8 mouse cellular contexts compared by ENCODE assay signal in genomic region chr13:30973501-30974246, GRCm38 (mm10). TPM values are rescaled to one million over a fixed set of nuclear protein-coding genes. Genes with fewer than 3 reads are reported as not detected.
DNase-seq lines count a peak whose midpoint lies in the region; ATAC-seq and TF ChIP-seq lines count a peak whose summit lies in the region.

Gene Exoc2, minus strand, starts transcription at chr13:30974093.
Gene Gm5447, plus strand, starts transcription at chr13:30974204.

- no peaks in the 10 kb centered on the region for H3K27me3 ChIP-seq in forebrain, postnatal 0 days (ENCODE audit: insufficient read depth, low read length)
- H3K27me3 ChIP-seq in lung, embryonic 16.5 days (ENCODE audit: control insufficient read depth, insufficient read depth, low read depth, low read length) = no peaks in the 10 kb centered on the region
- no peaks in the 10 kb centered on the region for H3K27me3 ChIP-seq in thymus, adult 2 months (ENCODE audit: control insufficient read depth, insufficient read depth, low read length)

- ATAC-seq in forebrain, postnatal 0 days = peak; percentile 99
- ATAC-seq in lung, embryonic 16.5 days (ENCODE audit: low read depth) = peak; percentile 98

- H3K4me2 ChIP-seq in forebrain, postnatal 0 days (ENCODE audit: low read depth) = peak within 1 kb of the TSS; percentile 65
- H3K4me2 ChIP-seq in lung, embryonic 16.5 days (ENCODE audit: low read depth, low read length) = peak within 1 kb of the TSS; percentile 66

- H3K9me3 ChIP-seq in forebrain, postnatal 0 days (ENCODE audit: low read length) = no peaks in the 10 kb centered on the region
- H3K9me3 ChIP-seq in lung, embryonic 16.5 days (ENCODE audit: control insufficient read depth, low read length) = no peaks in the 10 kb centered on the region

- peak; percentile 89 for TF ChIP-seq POLR2A in thymus, adult 2 months (IDR thresholded peaks at IDR 0.05; ENCODE audit: control insufficient read depth, extremely low read depth, insufficient read depth, low read length, poor library complexity)

- peak within 1 kb of the TSS; percentile 95 for H3K4me3 ChIP-seq in forebrain, postnatal 0 days (ENCODE audit: low read depth, low read length)
- H3K4me3 ChIP-seq in lung, embryonic 16.5 days (ENCODE audit: low read length) = peak within 1 kb of the TSS; percentile 98
- H3K4me3 ChIP-seq in thymus, adult 2 months (ENCODE audit: control insufficient read depth, insufficient read depth, low read length) = peak within 1 kb of the TSS; percentile 61

- H3K9ac ChIP-seq in forebrain, postnatal 0 days = peak within 1 kb of the TSS; percentile 98
- peak within 1 kb of the TSS; percentile 93 for H3K9ac ChIP-seq in lung, embryonic 16.5 days (ENCODE audit: low read length)

- peak; percentile 86 for DNase-seq in MN1 (ENCODE audit: low spot score)
- DNase-seq in cerebellum, adult 8-10 months = peak; percentile 78
- peak; percentile 90 for DNase-seq in forebrain, postnatal 0 days
- DNase-seq in heart, postnatal 4 days = peak; percentile 82
- DNase-seq in layer of hippocampus, adult 9-11 months = peak; percentile 77
- peak; percentile 69 for DNase-seq in ovary, adult 18-20 months (ENCODE audit: low spot score)
- DNase-seq in thymus, adult 2 months = peak; percentile 86

- TF ChIP-seq CTCF in forebrain, postnatal 0 days (IDR thresholded peaks at IDR 0.05; ENCODE audit: low read depth) = no peak
- peak; percentile 55; the same call in 1 of the 2 replicates for TF ChIP-seq CTCF in thymus, adult 2 months (IDR thresholded peaks at IDR 0.05; ENCODE audit: borderline replicate concordance, control insufficient read depth, extremely low read depth, insufficient read depth, low read length, poor library complexity)

- peaks cover 12% of the 10 kb centered on the region; the same call in 1 of the 2 replicates for H3K4me1 ChIP-seq in forebrain, postnatal 0 days (ENCODE audit: insufficient read depth)
- peaks cover 16% of the 10 kb centered on the region for H3K4me1 ChIP-seq in lung, embryonic 16.5 days (replicated peaks; ENCODE audit: control insufficient read depth, insufficient read depth, low read length)
- H3K4me1 ChIP-seq in thymus, adult 2 months (replicated peaks; ENCODE audit: control insufficient read depth, insufficient read depth, low read length) = peaks cover 16% of the 10 kb centered on the region

- H3K27ac ChIP-seq in forebrain, postnatal 0 days (ENCODE audit: low read depth, low read length) = peak within 1 kb of the TSS; percentile 85
- peak within 1 kb of the TSS; percentile 90 for H3K27ac ChIP-seq in lung, embryonic 16.5 days (ENCODE audit: low read length)
- H3K27ac ChIP-seq in thymus, adult 2 months (ENCODE audit: control insufficient read depth, insufficient read depth, low read length) = peak within 1 kb of the TSS; percentile 61

- H3K36me3 ChIP-seq in forebrain, postnatal 0 days (ENCODE audit: insufficient read depth) = no peaks in the 10 kb centered on the region
- no peaks in the 10 kb centered on the region for H3K36me3 ChIP-seq in lung, embryonic 16.5 days (ENCODE audit: control insufficient read depth, insufficient read depth, low read length)
- no peaks in the 10 kb centered on the region for H3K36me3 ChIP-seq in thymus, adult 2 months (ENCODE audit: control insufficient read depth, insufficient read depth, low read length)

- 1% methylated on average over 54 of the region's 54 CpGs for WGBS in forebrain, postnatal 0 days
- WGBS in lung, embryonic 16.5 days = under 1% methylated on average over 50 of the region's 54 CpGs
- WGBS in thymus, adult 2 months = under 1% methylated on average over 54 of the region's 54 CpGs

RNA-seq across cellular contexts. Expression of gene Exoc2, which starts in this region (rescaled TPM):
- total RNA-seq in forebrain, postnatal 0 days (2014; rRNA removed) = 69.5 and 76.2 TPM in 2 replicates
- 37.6 and 44.0 TPM in 2 replicates for polyA plus RNA-seq in forebrain, postnatal 0 days (2015; fragmentation: Nextera tagmentation; extraction: Ambion mirVana)
- total RNA-seq in heart, postnatal 4 days (2021) = 10 to 100 TPM; 22.9 to 23.0 TPM
- 34.8 and 37.1 TPM in 2 replicates for polyA plus RNA-seq in lung, embryonic 16.5 days (2015; fragmentation: Nextera tagmentation; extraction: Ambion mirVana)
- polyA plus RNA-seq in thymus, adult 2 months (2012; rRNA removed) = 25.7 and 25.9 TPM in 2 replicates

RNA-seq across cellular contexts. Expression of gene Gm5447, which starts in this region (rescaled TPM):
- not detected in 2 replicates for total RNA-seq in forebrain, postnatal 0 days (2014; rRNA removed)
- 0.08 TPM in 1 of 2 replicates, not detected in the other for polyA plus RNA-seq in forebrain, postnatal 0 days (2015; fragmentation: Nextera tagmentation; extraction: Ambion mirVana)
- total RNA-seq in heart, postnatal 4 days (2021) = not detected
- 0.11 and 0.21 TPM in 2 replicates for polyA plus RNA-seq in lung, embryonic 16.5 days (2015; fragmentation: Nextera tagmentation; extraction: Ambion mirVana)
- polyA plus RNA-seq in thymus, adult 2 months (2012; rRNA removed) = not detected in 2 replicates

Comparison
In these comparisons a context has a peak if more than half of its experiments do, and no peak if none do; other contexts are left out.
1. Peak in every context shown above with its lines: DNase-seq, ATAC-seq, H3K4me3 ChIP-seq and H3K27ac ChIP-seq.